Mouse (Mus musculus) E14TG2a.4 (cell line): ENCODE data around the gene Dnlz.

Source experiments
- CTCF ChIP-seq: conservative IDR thresholded peaks from 2 replicates; pipeline ENCODE4 v1.5.1; 2014; ENCODE audit warnings: low read length
- POU5F1 ChIP-seq: IDR thresholded peaks from 2 replicates; pipeline ENCODE4 v1.6.1; 2014; ENCODE audit warnings: low read length, borderline replicate concordance

- TF ChIP-seq CTCF (peak; percentile 93), POU5F1 (no peak)
Measured at GRCm38 (mm10) chr2:26325386-26326181, 26.3 kb downstream of the Dnlz start.
